Mouse (Mus musculus): ENCODE results near the gene Eipr1. TPM values are rescaled to one million over a fixed set of nuclear protein-coding genes. Genes with fewer than 3 reads are reported as not detected.

Eipr1 gene
- polyA plus RNA-seq, 1 experiment from 2014 or later = 87.5 TPM

- Histone ChIP-seq H3K9me3 (replicated peaks; ENCODE audit: control insufficient read depth, low read length) (no peaks in the 10 kb centered on the region), H3K4me3 (ENCODE audit: low read depth, low read length) (no peak overlapping the region), H3K4me2 (ENCODE audit: low read length) (no peak overlapping the region), H3K27me3 (replicated peaks; ENCODE audit: control insufficient read depth, insufficient read depth, low read length) (no peaks in the 10 kb centered on the region), H3K36me3 (ENCODE audit: control insufficient read depth, insufficient read depth, low read length) (no peaks in the 10 kb centered on the region), H3K27ac (ENCODE audit: low read depth, low read length) (peak overlapping the region; percentile 60; the same call in 1 of the 2 replicates), H3K9ac (ENCODE audit: low read length) (no peak overlapping the region), H3K4me1 (ENCODE audit: control insufficient read depth, insufficient read depth, low read length) (peaks cover 25% of the 10 kb centered on the region)
- no peak for ATAC-seq
- 90% methylated on average over 3 of the region's 3 CpGs for WGBS
- no peak for DNase-seq (ENCODE audit: low spot score)
Measured at GRCm38 (mm10) chr12:28800891-28801290, 49.3 kb downstream of the Eipr1 start.

- no peak overlapping the region for H3K4me2 ChIP-seq (ENCODE audit: low read length)
- H3K27ac ChIP-seq (ENCODE audit: low read depth, low read length) = 0 out of 2 replicates have a peak overlapping the region, but pooled peaks have one; percentile 9
- DNase-seq (ENCODE audit: low spot score) = no peak
- no peak overlapping the region for H3K4me3 ChIP-seq (ENCODE audit: low read depth, low read length)
- H3K4me1 ChIP-seq (ENCODE audit: control insufficient read depth, insufficient read depth, low read length) = peaks cover 22% of the 10 kb centered on the region
- ATAC-seq = no peak
- H3K27me3 ChIP-seq (replicated peaks; ENCODE audit: control insufficient read depth, insufficient read depth, low read length) = no peaks in the 10 kb centered on the region
- H3K36me3 ChIP-seq (ENCODE audit: control insufficient read depth, insufficient read depth, low read length) = no peaks in the 10 kb centered on the region
- H3K9me3 ChIP-seq (replicated peaks; ENCODE audit: control insufficient read depth, low read length) = no peaks in the 10 kb centered on the region
- H3K9ac ChIP-seq (ENCODE audit: low read length) = no peak overlapping the region
- 85% methylated on average over 6 of the region's 6 CpGs for WGBS
Measured at GRCm38 (mm10) chr12:28801731-28802130, 50.1 kb downstream of the Eipr1 start.

- no peaks in the 10 kb centered on the region for H3K27me3 ChIP-seq (replicated peaks; ENCODE audit: control insufficient read depth, insufficient read depth, low read length)
- no peaks in the 10 kb centered on the region for H3K36me3 ChIP-seq (ENCODE audit: control insufficient read depth, insufficient read depth, low read length)
- no peak for DNase-seq (ENCODE audit: low spot score)
- H3K9me3 ChIP-seq (replicated peaks; ENCODE audit: control insufficient read depth, low read length) = no peaks in the 10 kb centered on the region
- H3K4me3 ChIP-seq (ENCODE audit: low read depth, low read length) = no peak overlapping the region
- H3K4me1 ChIP-seq (ENCODE audit: control insufficient read depth, insufficient read depth, low read length) = peaks cover 20% of the 10 kb centered on the region
- H3K4me2 ChIP-seq (ENCODE audit: low read length) = no peak overlapping the region
- no peak overlapping the region for H3K9ac ChIP-seq (ENCODE audit: low read length)
- H3K27ac ChIP-seq (ENCODE audit: low read depth, low read length) = no peak overlapping the region
- no peak for ATAC-seq
Measured at GRCm38 (mm10) chr12:28803043-28803442, 51.4 kb downstream of the Eipr1 start.

GRCm38 (mm10) chr12:28804558-28805481 lies 53.2 kb downstream of the Eipr1 start:
- Histone ChIP-seq H3K27ac (ENCODE audit: low read depth, low read length) (peak overlapping the region; percentile 29; the same call in 1 of the 2 replicates), H3K4me1 (ENCODE audit: control insufficient read depth, insufficient read depth, low read length) (peaks cover 17% of the 10 kb centered on the region), H3K36me3 (ENCODE audit: control insufficient read depth, insufficient read depth, low read length) (no peaks in the 10 kb centered on the region), H3K4me3 (ENCODE audit: low read depth, low read length) (no peak overlapping the region), H3K9me3 (replicated peaks; ENCODE audit: control insufficient read depth, low read length) (no peaks in the 10 kb centered on the region), H3K4me2 (ENCODE audit: low read length) (no peak overlapping the region), H3K9ac (ENCODE audit: low read length) (no peak overlapping the region), H3K27me3 (replicated peaks; ENCODE audit: control insufficient read depth, insufficient read depth, low read length) (no peaks in the 10 kb centered on the region)
- no peak for DNase-seq (ENCODE audit: low spot score)
- 72% methylated on average over 3 of the region's 3 CpGs for WGBS
- no peak for ATAC-seq

- 79% methylated on average over 4 of the region's 4 CpGs for WGBS
- H3K4me3 ChIP-seq (ENCODE audit: low read depth, low read length) = no peak overlapping the region
- H3K4me2 ChIP-seq (ENCODE audit: low read length) = no peak overlapping the region
- DNase-seq (ENCODE audit: low spot score) = no peak
- no peaks in the 10 kb centered on the region for H3K9me3 ChIP-seq (replicated peaks; ENCODE audit: control insufficient read depth, low read length)
- H3K4me1 ChIP-seq (ENCODE audit: control insufficient read depth, insufficient read depth, low read length) = 0 out of 2 replicates have a peak, but pooled peaks cover 2% of the 10 kb centered on the region
- H3K27ac ChIP-seq (ENCODE audit: low read depth, low read length) = no peak overlapping the region
- ATAC-seq = no peak
- no peak overlapping the region for H3K9ac ChIP-seq (ENCODE audit: low read length)
- no peaks in the 10 kb centered on the region for H3K27me3 ChIP-seq (replicated peaks; ENCODE audit: control insufficient read depth, insufficient read depth, low read length)
- H3K36me3 ChIP-seq (ENCODE audit: control insufficient read depth, insufficient read depth, low read length) = no peaks in the 10 kb centered on the region
Measured at GRCm38 (mm10) chr12:28808786-28809375, 57.3 kb downstream of the Eipr1 start.

- no peaks in the 10 kb centered on the region for H3K9me3 ChIP-seq (replicated peaks; ENCODE audit: control insufficient read depth, low read length)
- no peak overlapping the region for H3K9ac ChIP-seq (ENCODE audit: low read length)
- WGBS = 63% methylated on average over 4 of the region's 4 CpGs
- ATAC-seq = no peak
- no peak overlapping the region for H3K4me2 ChIP-seq (ENCODE audit: low read length)
- no peaks in the 10 kb centered on the region for H3K4me1 ChIP-seq (ENCODE audit: control insufficient read depth, insufficient read depth, low read length)
- no peaks in the 10 kb centered on the region for H3K36me3 ChIP-seq (ENCODE audit: control insufficient read depth, insufficient read depth, low read length)
- no peak for DNase-seq (ENCODE audit: low spot score)
- H3K4me3 ChIP-seq (ENCODE audit: low read depth, low read length) = no peak overlapping the region
- no peaks in the 10 kb centered on the region for H3K27me3 ChIP-seq (replicated peaks; ENCODE audit: control insufficient read depth, insufficient read depth, low read length)
- no peak overlapping the region for H3K27ac ChIP-seq (ENCODE audit: low read depth, low read length)
Measured at GRCm38 (mm10) chr12:28809756-28810337, 58.2 kb downstream of the Eipr1 start.

GRCm38 (mm10) chr12:28816681-28817426 lies 65.3 kb downstream of the Eipr1 start:
- peaks cover 11% of the 10 kb centered on the region for H3K27me3 ChIP-seq (replicated peaks; ENCODE audit: control insufficient read depth, insufficient read depth, low read length)
- peak overlapping the region; percentile 84 for H3K27ac ChIP-seq (ENCODE audit: low read depth, low read length)
- H3K9ac ChIP-seq (ENCODE audit: low read length) = peak overlapping the region; percentile 43
- DNase-seq (ENCODE audit: low spot score) = no peak
- ATAC-seq = peak; percentile 68
- no peaks in the 10 kb centered on the region for H3K9me3 ChIP-seq (replicated peaks; ENCODE audit: control insufficient read depth, low read length)
- peaks cover 26% of the 10 kb centered on the region for H3K4me1 ChIP-seq (ENCODE audit: control insufficient read depth, insufficient read depth, low read length)
- no peak overlapping the region for H3K4me3 ChIP-seq (ENCODE audit: low read depth, low read length)
- H3K36me3 ChIP-seq (ENCODE audit: control insufficient read depth, insufficient read depth, low read length) = no peaks in the 10 kb centered on the region
- 4% methylated on average over 9 of the region's 9 CpGs for WGBS
- H3K4me2 ChIP-seq (ENCODE audit: low read length) = peak overlapping the region; percentile 27

GRCm38 (mm10) chr12:28817427-28817752 lies 65.8 kb downstream of the Eipr1 start:
- Histone ChIP-seq H3K4me2 (ENCODE audit: low read length) (peak overlapping the region; percentile 27), H3K4me3 (ENCODE audit: low read depth, low read length) (no peak overlapping the region), H3K4me1 (ENCODE audit: control insufficient read depth, insufficient read depth, low read length) (peaks cover 26% of the 10 kb centered on the region), H3K27ac (ENCODE audit: low read depth, low read length) (peak overlapping the region; percentile 84), H3K9ac (ENCODE audit: low read length) (peak overlapping the region; percentile 43; the same call in 1 of the 2 replicates), H3K9me3 (replicated peaks; ENCODE audit: control insufficient read depth, low read length) (no peaks in the 10 kb centered on the region), H3K36me3 (ENCODE audit: control insufficient read depth, insufficient read depth, low read length) (no peaks in the 10 kb centered on the region), H3K27me3 (replicated peaks; ENCODE audit: control insufficient read depth, insufficient read depth, low read length) (peaks cover 16% of the 10 kb centered on the region)
- ATAC-seq (peak; percentile 95), DNase-seq (ENCODE audit: low spot score) (peak; percentile 96)
- WGBS = 2% methylated on average over 5 of the region's 5 CpGs
